Mouse (Mus musculus): ENCODE results near the gene Wee2. TPM values are rescaled to one million over a fixed set of nuclear protein-coding genes. Genes with fewer than 3 reads are reported as not detected.

Wee2 gene
- not detected for total RNA-seq (2021)
- long read RNA-seq, experiment 1: 0 reads
- long read RNA-seq, experiment 2: 0 reads

GRCm38 (mm10) chr6:40438936-40439335, at the start of gene Wee2:
TSS of gene Wee2 (plus strand) at chr6:40439088.
- DNase-seq: no peak
- intact Hi-C loops (cut with DNase I): no loop called here

- DNase-seq: no peak
- intact Hi-C loops (cut with DNase I): loop anchor here (5.0 kb wide), 1 partner anchor 154 kb away; no protein-coding TSS in a partner anchor
Observed at GRCm38 (mm10) chr6:40390975-40391374, 47.9 kb upstream of the Wee2 start.

GRCm38 (mm10) chr6:40393213-40393612, 45.7 kb upstream of the Wee2 start:
- DNase-seq: peak in 1 of 2 experiments; percentile 11
- intact Hi-C loops (cut with DNase I): loop anchor here (5.0 kb wide), 1 partner anchor 156 kb away; no protein-coding TSS in a partner anchor

- intact Hi-C loops (cut with DNase I): no loop called here
- DNase-seq: no peak
Observed at GRCm38 (mm10) chr6:40402031-40402430, 36.9 kb upstream of the Wee2 start.

GRCm38 (mm10) chr6:40403640-40404285, 35.1 kb upstream of the Wee2 start:
- intact Hi-C loops (cut with DNase I): no loop called here
- no peak for DNase-seq

- no peak for DNase-seq
- intact Hi-C loops (cut with DNase I): no loop called here
Observed at GRCm38 (mm10) chr6:40411085-40411484, 27.8 kb upstream of the Wee2 start.

GRCm38 (mm10) chr6:40413046-40413445, 25.8 kb upstream of the Wee2 start:
- no peak for DNase-seq
- intact Hi-C loops (cut with DNase I): no loop called here

GRCm38 (mm10) chr6:40413565-40413964, 25.3 kb upstream of the Wee2 start:
- DNase-seq: no peak
- intact Hi-C loops (cut with DNase I): no loop called here

GRCm38 (mm10) chr6:40415799-40416198, 23.1 kb upstream of the Wee2 start:
- intact Hi-C loops (cut with DNase I): no loop called here
- no peak for DNase-seq

GRCm38 (mm10) chr6:40418386-40418785, 20.5 kb upstream of the Wee2 start:
- DNase-seq: no peak
- intact Hi-C loops (cut with DNase I): no loop called here

- DNase-seq: no peak
- intact Hi-C loops (cut with DNase I): no loop called here
Observed at GRCm38 (mm10) chr6:40421099-40421498, 17.8 kb upstream of the Wee2 start.

GRCm38 (mm10) chr6:40423013-40423412, 15.9 kb upstream of the Wee2 start:
- DNase-seq: no peak
- intact Hi-C loops (cut with DNase I): no loop called here

GRCm38 (mm10) chr6:40423774-40424173, 15.1 kb upstream of the Wee2 start:
- intact Hi-C loops (cut with DNase I): no loop called here

GRCm38 (mm10) chr6:40427441-40427840, 11.4 kb upstream of the Wee2 start:
- DNase-seq: no peak
- intact Hi-C loops (cut with DNase I): no loop called here

More at GRCm38 (mm10) chr6:40423774-40424173, 15.1 kb upstream of the Wee2 start:
- no peak for DNase-seq

GRCm38 (mm10) chr6:40428696-40429095, 10.2 kb upstream of the Wee2 start:
- DNase-seq: no peak
- intact Hi-C loops (cut with DNase I): no loop called here

GRCm38 (mm10) chr6:40429521-40429931, 9.4 kb upstream of the Wee2 start:
- intact Hi-C loops (cut with DNase I): no loop called here
- no peak for DNase-seq

- intact Hi-C loops (cut with DNase I): no loop called here
- no peak for DNase-seq
Observed at GRCm38 (mm10) chr6:40430251-40430650, 8.6 kb upstream of the Wee2 start.

- intact Hi-C loops (cut with DNase I): no loop called here
- DNase-seq: no peak
Observed at GRCm38 (mm10) chr6:40430878-40431277, 8.0 kb upstream of the Wee2 start.

GRCm38 (mm10) chr6:40431356-40431755, 7.5 kb upstream of the Wee2 start:
- intact Hi-C loops (cut with DNase I): no loop called here
- no peak for DNase-seq

- no peak for DNase-seq
Observed at GRCm38 (mm10) chr6:40431812-40432211, 7.1 kb upstream of the Wee2 start.

GRCm38 (mm10) chr6:40432346-40433275, 6.3 kb upstream of the Wee2 start:
- no peak for DNase-seq
- intact Hi-C loops (cut with DNase I): no loop called here

More at GRCm38 (mm10) chr6:40431812-40432211, 7.1 kb upstream of the Wee2 start:
- intact Hi-C loops (cut with DNase I): no loop called here

Measured in gastrocnemius, postnatal 36 days (tissue).